Mouse (Mus musculus): ENCODE data around the gene Tcp11l2. TPM values are rescaled to one million over a fixed set of nuclear protein-coding genes. Genes with fewer than 3 reads are reported as not detected.

Tcp11l2 gene
- 274 TPM for total RNA-seq (2023)

DNA sequence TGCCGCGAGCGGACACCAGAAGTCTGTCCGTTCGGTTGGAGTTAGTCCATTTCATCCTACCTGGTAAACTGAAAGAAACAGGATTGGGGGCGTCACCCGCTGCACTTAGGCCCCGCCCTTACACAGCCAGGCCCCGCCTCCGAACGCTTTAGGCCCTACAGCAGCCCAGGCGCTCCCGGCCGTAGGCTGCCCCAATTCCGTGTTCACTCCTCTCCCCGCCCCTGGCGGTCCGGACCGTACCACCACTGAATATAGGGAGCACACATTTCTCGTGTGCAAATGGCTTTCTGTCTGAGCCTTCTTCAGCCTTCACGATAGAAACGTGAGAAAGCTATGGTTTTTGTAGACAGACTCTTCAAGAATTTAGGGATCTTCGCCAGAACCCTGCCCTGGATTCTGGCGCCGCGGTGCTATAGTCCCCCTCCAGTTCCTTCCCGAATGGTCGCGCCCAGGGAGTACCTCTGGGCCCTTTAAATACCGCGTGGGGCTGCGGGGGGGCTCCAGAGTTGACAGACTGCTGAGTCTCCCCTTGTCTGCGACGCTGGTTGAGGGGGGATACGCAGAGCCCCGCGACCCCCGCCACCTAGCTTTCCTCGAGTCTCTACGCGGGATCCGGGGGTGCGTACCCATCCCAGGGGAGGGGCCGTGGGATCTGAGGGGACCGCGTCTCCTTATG, at the start of gene Tcp11l2:
TSS of gene Tcp11l2 (plus strand) at position 232 of the 676 bp plus-strand sequence.

DNA sequence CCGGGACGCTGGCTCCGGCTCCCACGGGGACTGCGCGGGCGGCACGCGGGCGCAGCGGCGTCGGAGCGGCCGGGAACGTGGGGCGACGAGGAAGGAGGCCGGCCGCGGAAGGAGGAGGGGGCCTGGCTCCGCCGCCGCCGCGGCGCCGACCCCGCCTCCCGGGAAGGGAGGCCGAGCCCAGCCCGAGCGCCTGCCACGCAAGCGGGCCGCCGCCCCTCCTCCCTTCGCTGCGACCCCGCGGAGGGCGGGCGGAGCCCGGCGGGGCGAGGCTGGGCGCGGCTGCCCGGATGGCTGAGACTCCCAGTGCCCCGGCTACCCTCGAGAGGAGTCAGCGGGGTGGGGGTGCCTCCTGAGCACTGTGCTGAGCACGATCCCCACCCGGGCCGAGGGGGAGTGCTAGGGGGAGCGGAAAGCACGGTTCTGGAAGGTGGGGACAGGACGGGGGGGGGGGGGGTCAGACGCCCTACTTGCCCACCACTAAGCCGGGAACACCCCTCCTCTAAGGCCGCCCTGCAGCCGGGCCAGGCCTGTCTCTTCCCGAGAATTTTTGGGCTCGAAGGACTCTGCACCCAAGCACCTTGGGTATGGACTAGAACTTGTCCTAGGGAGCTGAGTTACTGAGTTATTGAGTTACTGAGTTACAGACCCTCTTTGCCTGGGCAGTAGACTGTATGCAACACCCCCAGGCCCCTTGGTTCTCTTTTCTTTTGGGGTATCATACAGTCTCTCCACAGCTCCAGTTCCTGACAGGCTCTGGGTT, 42.3 kb upstream of the Tcp11l2 start, which contains the start of gene Ckap4:
TSS of gene Ckap4 (minus strand) at position 151 of the 760 bp plus-strand sequence.

DNA sequence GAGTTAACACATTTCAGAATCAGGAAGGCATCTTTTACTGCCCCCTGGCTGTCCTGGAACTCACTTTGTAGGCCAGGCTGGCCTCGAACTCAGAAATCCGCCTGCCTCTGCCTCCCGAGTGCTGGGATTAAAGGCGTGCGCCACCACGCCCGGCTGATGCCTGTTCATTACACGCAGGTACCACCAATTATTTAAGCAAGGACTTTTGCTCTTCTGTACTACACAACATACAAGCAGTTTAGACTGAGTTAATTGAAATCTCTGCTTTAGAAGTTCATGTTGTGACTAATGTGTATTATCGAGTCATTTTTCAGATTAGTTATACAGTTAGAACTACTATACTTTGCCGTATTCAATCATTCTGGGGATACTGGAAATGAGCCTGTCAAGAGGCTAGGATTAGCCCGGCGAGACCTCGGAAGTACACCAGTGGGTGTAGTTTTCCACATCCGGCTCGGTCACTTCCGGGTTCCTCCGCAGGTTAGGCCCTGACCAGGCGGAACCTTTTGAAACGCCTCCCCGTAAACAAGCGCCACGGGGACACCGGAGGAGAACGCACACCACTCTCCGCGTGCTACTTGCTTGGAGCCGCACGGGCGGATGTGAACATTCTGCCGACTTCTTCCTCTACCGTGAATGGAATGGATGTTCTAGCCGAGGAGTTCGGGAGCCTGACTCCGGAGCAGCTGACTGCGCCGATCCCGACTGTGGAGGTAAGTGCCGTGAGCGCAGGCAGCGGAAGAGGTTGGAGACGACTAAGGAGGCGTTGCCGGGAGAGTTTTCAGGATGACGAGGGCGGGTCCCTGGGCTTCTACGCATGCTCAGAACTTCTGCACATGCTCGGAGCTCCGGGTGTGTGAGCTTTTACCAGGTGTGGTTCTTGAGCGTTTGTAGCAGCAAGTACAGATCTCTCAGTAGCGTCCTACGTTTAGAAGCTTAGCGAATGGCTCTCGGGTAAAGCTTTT, 45.7 kb downstream of the Tcp11l2 start, which contains the start of gene Polr3b:
TSS of gene Polr3b (plus strand) at position 467 of the 965 bp plus-strand sequence.

Other genes with a start within 250 kb of the Tcp11l2 start
- gene Nuak1, start 136.0 kb upstream of the Tcp11l2 start, total RNA-seq (2023): 0.82 TPM
- gene Ckap4, start 42.6 kb upstream of the Tcp11l2 start, total RNA-seq (2023): 3.8 TPM
- gene Polr3b, start 45.7 kb downstream of the Tcp11l2 start, total RNA-seq (2023): 48.7 TPM
- not detected for gene Rfx4, start 179.4 kb downstream of the Tcp11l2 start, total RNA-seq (2023)